ENCODE assay signal across 8 mouse cellular contexts in the genomic region with DNA sequence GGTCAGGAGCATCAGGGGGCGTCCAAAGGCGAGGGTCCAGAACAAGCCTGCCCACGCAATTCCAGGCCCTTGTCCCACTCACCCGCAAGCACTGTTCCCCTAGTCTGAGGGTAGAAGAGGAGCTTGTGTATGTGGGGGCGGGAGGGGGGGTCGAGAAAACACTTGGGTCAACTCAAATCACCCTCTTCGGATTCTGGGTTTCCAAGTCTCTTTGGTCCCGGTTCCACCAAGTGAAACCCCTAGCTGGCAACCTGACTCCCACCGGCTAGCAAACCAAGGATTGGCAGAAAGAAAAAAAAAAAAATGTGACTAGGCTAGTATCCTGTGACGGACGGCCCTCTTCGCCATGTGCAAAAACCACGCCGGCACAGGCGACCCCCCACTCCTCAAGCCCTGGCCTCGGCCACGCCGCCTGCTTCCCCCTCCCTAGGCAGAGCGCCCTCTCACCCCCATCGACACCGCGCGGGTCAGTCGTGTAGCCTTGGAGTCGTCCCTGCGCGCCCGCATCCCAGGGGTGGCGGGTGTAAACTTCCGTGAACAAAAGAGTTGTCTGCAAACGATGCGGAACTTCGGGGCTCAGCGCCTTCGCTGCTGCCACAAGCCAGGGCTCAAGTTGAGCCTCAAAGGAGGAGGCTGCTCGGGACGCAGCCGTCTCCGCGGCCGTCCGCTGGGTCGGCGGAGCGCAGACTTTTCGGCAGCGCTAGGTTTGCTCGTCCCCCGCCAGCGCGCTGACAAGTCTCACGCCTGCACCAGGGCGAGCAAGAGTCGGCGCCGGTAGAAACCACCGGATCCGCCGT. TPM values are rescaled to one million over a fixed set of nuclear protein-coding genes. Genes with fewer than 3 reads are reported as not detected.
DNase-seq lines count a peak whose midpoint lies in the region; ATAC-seq and TF ChIP-seq lines count a peak whose summit lies in the region.

No protein-coding gene starts in this region.

- no peaks in the 10 kb centered on the region for H3K9me3 ChIP-seq in embryonic facial prominence, embryonic 15.5 days (replicated peaks)
- H3K9me3 ChIP-seq in heart, postnatal 0 days (replicated peaks; ENCODE audit: control insufficient read depth, low read length), result no peaks in the 10 kb centered on the region

- peaks cover 58% of the 10 kb centered on the region for H3K4me1 ChIP-seq in embryonic facial prominence, embryonic 15.5 days
- H3K4me1 ChIP-seq in heart, postnatal 0 days (ENCODE audit: control insufficient read depth, insufficient read depth), result peaks cover 34% of the 10 kb centered on the region

- H3K4me3 ChIP-seq in embryonic facial prominence, embryonic 15.5 days (replicated peaks), result peak overlapping the region; percentile 59
- peak overlapping the region; percentile 92 for H3K4me3 ChIP-seq in heart, postnatal 0 days (ENCODE audit: low read depth, low read length)

- TF ChIP-seq EP300 in heart, postnatal 0 days (IDR thresholded peaks at IDR 0.05; ENCODE audit: low read depth), result 0 out of 2 replicates have a peak, but pooled peaks have one; percentile 22

- peak overlapping the region; percentile 71 for H3K9ac ChIP-seq in embryonic facial prominence, embryonic 15.5 days
- H3K9ac ChIP-seq in heart, postnatal 0 days (replicated peaks; ENCODE audit: low read depth, low read length), result peak overlapping the region; percentile 92

- TF ChIP-seq CTCF in heart, postnatal 0 days (IDR thresholded peaks at IDR 0.05; ENCODE audit: low read depth), result 0 out of 2 replicates have a peak, but pooled peaks have one; percentile 1

- peak overlapping the region; percentile 93 for H3K27ac ChIP-seq in embryonic facial prominence, embryonic 15.5 days (replicated peaks)
- peak overlapping the region; percentile 98 for H3K27ac ChIP-seq in heart, postnatal 0 days (ENCODE audit: low read depth)

- peak; percentile 35 for ATAC-seq in embryonic facial prominence, embryonic 15.5 days (ENCODE audit: insufficient number of reproducible peaks, low FRiP score, low TSS enrichment, low read depth)
- peak; percentile 40 for ATAC-seq in heart, postnatal 0 days (ENCODE audit: insufficient read depth, low read depth)
- peak; percentile 53 for ATAC-seq in megakaryocyte, adult 5-6 weeks (ENCODE audit: poor library complexity, severe bottlenecking)

- H3K36me3 ChIP-seq in embryonic facial prominence, embryonic 15.5 days, result no peaks in the 10 kb centered on the region
- H3K36me3 ChIP-seq in heart, postnatal 0 days (replicated peaks; ENCODE audit: control insufficient read depth, insufficient read depth, low read length), result no peaks in the 10 kb centered on the region

- under 1% methylated on average over 59 of the region's 59 CpGs for WGBS in embryonic facial prominence, embryonic 15.5 days
- WGBS in heart, postnatal 0 days, result under 1% methylated on average over 59 of the region's 59 CpGs

- no peaks in the 10 kb centered on the region for H3K27me3 ChIP-seq in embryonic facial prominence, embryonic 15.5 days
- no peaks in the 10 kb centered on the region for H3K27me3 ChIP-seq in heart, postnatal 0 days (ENCODE audit: control insufficient read depth, insufficient read depth, low read length)

- peak; percentile 71 to 89 for DNase-seq in adrenal gland, adult (ENCODE audit: inconsistent age in 2 of 2, low spot score in 1 of 2)
- DNase-seq in adrenal gland, postnatal 4 days (ENCODE audit: low spot score in 2 of 2), result no peak
- peak; percentile 68 for DNase-seq in adrenal gland, postnatal 25 days
- DNase-seq in heart, postnatal 0 days (ENCODE audit: low spot score), result peak; percentile 30
- DNase-seq in kidney, postnatal 25 days, result peak; percentile 53 to 72
- DNase-seq in spleen, adult 18-20 months, result peak; percentile 57 to 65

- H3K4me2 ChIP-seq in embryonic facial prominence, embryonic 15.5 days (replicated peaks), result peak overlapping the region; percentile 67
- H3K4me2 ChIP-seq in heart, postnatal 0 days (ENCODE audit: low read depth, low read length), result peak overlapping the region; percentile 95

RNA-seq across cellular contexts. Expression of a gene that starts 0.9 kb away (rescaled TPM):
- total RNA-seq in adrenal gland, postnatal 4 days (2021), result 10 to 100 TPM; 69.7 to 74.4 TPM
- total RNA-seq in adrenal gland, postnatal 25 days (2021), result 86.3 and 107 TPM in 2 replicates
- 21.6 and 22.5 TPM in 2 replicates for polyA plus RNA-seq in embryonic facial prominence, embryonic 15.5 days (2015; fragmentation: Nextera tagmentation; extraction: Ambion mirVana)
- total RNA-seq in heart, postnatal 0 days (2014; rRNA removed; ENCODE audit: low replicate concordance), result 18.6 and 28.6 TPM in 2 replicates
- 11.4 and 13.1 TPM in 2 replicates for polyA plus RNA-seq in heart, postnatal 0 days (2015; fragmentation: Nextera tagmentation; extraction: Ambion mirVana)
- total RNA-seq in megakaryocyte, adult 5-6 weeks (2015), result 21.7 and 26.3 TPM in 2 replicates
- total RNA-seq in megakaryocyte, adult 5-6 weeks (2017), result 11.3 and 18.9 TPM in 2 replicates

RNA-seq across cellular contexts. Expression of a gene that starts 39.7 kb away (rescaled TPM):
- total RNA-seq in adrenal gland, postnatal 4 days (2021), result 10 to 100 TPM; 36.0 to 36.2 TPM
- 30.5 and 36.6 TPM in 2 replicates for total RNA-seq in adrenal gland, postnatal 25 days (2021)
- polyA plus RNA-seq in embryonic facial prominence, embryonic 15.5 days (2015; fragmentation: Nextera tagmentation; extraction: Ambion mirVana), result 63.9 and 66.9 TPM in 2 replicates
- total RNA-seq in heart, postnatal 0 days (2014; rRNA removed; ENCODE audit: low replicate concordance), result 21.1 and 22.7 TPM in 2 replicates
- polyA plus RNA-seq in heart, postnatal 0 days (2015; fragmentation: Nextera tagmentation; extraction: Ambion mirVana), result 29.2 and 32.5 TPM in 2 replicates
- 24.7 and 31.9 TPM in 2 replicates for total RNA-seq in megakaryocyte, adult 5-6 weeks (2015)
- total RNA-seq in megakaryocyte, adult 5-6 weeks (2017), result 34.9 and 35.8 TPM in 2 replicates

RNA-seq across cellular contexts. Expression of a gene that starts 46.2 kb away (rescaled TPM):
- total RNA-seq in adrenal gland, postnatal 4 days (2021), result 10 to 100 TPM; 39.4 to 42.2 TPM
- total RNA-seq in adrenal gland, postnatal 25 days (2021), result 35.4 and 39.5 TPM in 2 replicates
- 33.9 and 38.1 TPM in 2 replicates for polyA plus RNA-seq in embryonic facial prominence, embryonic 15.5 days (2015; fragmentation: Nextera tagmentation; extraction: Ambion mirVana)
- total RNA-seq in heart, postnatal 0 days (2014; rRNA removed; ENCODE audit: low replicate concordance), result 25.7 and 28.9 TPM in 2 replicates
- 23.3 and 24.1 TPM in 2 replicates for polyA plus RNA-seq in heart, postnatal 0 days (2015; fragmentation: Nextera tagmentation; extraction: Ambion mirVana)
- 49.4 and 51.6 TPM in 2 replicates for total RNA-seq in megakaryocyte, adult 5-6 weeks (2015)
- total RNA-seq in megakaryocyte, adult 5-6 weeks (2017), result 47.6 and 48.0 TPM in 2 replicates

Comparison
In these comparisons a context has a peak if more than half of its experiments do, and no peak if none do; other contexts are left out.
1. DNase-seq: peak in adrenal gland, adult (2 of 2), adrenal gland, postnatal 25 days (single experiment), heart, postnatal 0 days (single experiment), kidney, postnatal 25 days (2 of 2) and spleen, adult 18-20 months (2 of 2); none in adrenal gland, postnatal 4 days (0 of 2).
2. Peak in every context shown above with its lines, with median percentiles within 50 percentile points of each other: ATAC-seq.